Mouse (Mus musculus): ENCODE measurements around the gene Wwc2. TPM values are rescaled to one million over a fixed set of nuclear protein-coding genes. Genes with fewer than 3 reads are reported as not detected.

The Wwc2 gene
- 13.3 and 19.6 TPM in 2 replicates for total RNA-seq (2012; rRNA removed)

GRCm38 (mm10) chr8:47990911-47991820 is at the start of gene Wwc2:
TSS of gene Wwc2 (minus strand) at chr8:47990924.
- Histone ChIP-seq H3K36me3 (ENCODE audit: control insufficient read depth, insufficient read depth, low read length, poor library complexity, severe bottlenecking) (no peaks in the 10 kb centered on the region), H3K4me3 (ENCODE audit: insufficient read depth in 1 of 2, low read depth in 1 of 2, low read length in 2 of 2, poor library complexity in 1 of 2, severe bottlenecking in 1 of 2) (peak within 1 kb of the TSS; percentile 72 to 99), H3K9ac (ENCODE audit: insufficient read depth, low read depth, low read length, poor library complexity, severe bottlenecking) (peak within 1 kb of the TSS; percentile 97), H3K4me1 (ENCODE audit: control insufficient read depth in 2 of 2, insufficient read depth in 2 of 2, low read length in 2 of 2, poor library complexity in 1 of 2) (peaks cover 6 to 23% of the 10 kb centered on the region in 2 experiments), H3K9me3 (ENCODE audit: control insufficient read depth, insufficient read depth, low read depth, low read length) (no peaks in the 10 kb centered on the region), H3K27ac (ENCODE audit: insufficient read depth, low read depth, low read length, poor library complexity, severe bottlenecking) (peak within 1 kb of the TSS; percentile 89)
- in situ Hi-C loops (cut with MboI; ENCODE audit: low sequenced_read_pairs in 2 of 2, unreplicated experiment in 2 of 2), result no loop called here
- TF ChIP-seq MAFK (IDR thresholded peaks at IDR 0.05; ENCODE audit: insufficient read depth, low read depth, low read length) (no peak), ZC3H11A (IDR thresholded peaks at IDR 0.05; ENCODE audit: borderline replicate concordance, low read depth, low read length) (no peak), HCFC1 (IDR thresholded peaks at IDR 0.05; ENCODE audit: borderline replicate concordance, insufficient read depth, low read length) (no peak), ZNF384 (IDR thresholded peaks at IDR 0.05; ENCODE audit: low read depth, low read length) (no peak), CHD2 (IDR thresholded peaks at IDR 0.05; ENCODE audit: low read depth, low read length) (no peak)
- DNase-seq (ENCODE audit: low read depth, low spot score), result no peak

GRCm38 (mm10) chr8:48038261-48038934 is 47.7 kb upstream of the Wwc2 start:
- in situ Hi-C loops (cut with MboI; ENCODE audit: low sequenced_read_pairs in 2 of 2, unreplicated experiment in 2 of 2), result no loop called here
- no peak overlapping the region for H3K4me3 ChIP-seq (ENCODE audit: insufficient read depth in 1 of 2, low read depth in 1 of 2, low read length in 2 of 2, poor library complexity in 1 of 2, severe bottlenecking in 1 of 2)

GRCm38 (mm10) chr8:48032046-48032445 is 41.3 kb upstream of the Wwc2 start:
- in situ Hi-C loops (cut with MboI; ENCODE audit: low sequenced_read_pairs in 2 of 2, unreplicated experiment in 2 of 2), result no loop called here
- TF ChIP-seq HCFC1 (IDR thresholded peaks at IDR 0.05; ENCODE audit: borderline replicate concordance, insufficient read depth, low read length) (no peak), CHD2 (IDR thresholded peaks at IDR 0.05; ENCODE audit: low read depth, low read length) (no peak), ZNF384 (IDR thresholded peaks at IDR 0.05; ENCODE audit: low read depth, low read length) (no peak), ZC3H11A (IDR thresholded peaks at IDR 0.05; ENCODE audit: borderline replicate concordance, low read depth, low read length) (no peak), MAFK (IDR thresholded peaks at IDR 0.05; ENCODE audit: insufficient read depth, low read depth, low read length) (no peak)
- no peak overlapping the region for H3K4me3 ChIP-seq (ENCODE audit: insufficient read depth in 1 of 2, low read depth in 1 of 2, low read length in 2 of 2, poor library complexity in 1 of 2, severe bottlenecking in 1 of 2)
- no peak for DNase-seq (ENCODE audit: low read depth, low spot score)
- no peak overlapping the region for H3K9ac ChIP-seq (ENCODE audit: insufficient read depth, low read depth, low read length, poor library complexity, severe bottlenecking)
- H3K36me3 ChIP-seq (ENCODE audit: control insufficient read depth, insufficient read depth, low read length, poor library complexity, severe bottlenecking), result no peaks in the 10 kb centered on the region
- no peaks in the 10 kb centered on the region for H3K4me1 ChIP-seq (ENCODE audit: control insufficient read depth in 2 of 2, insufficient read depth in 2 of 2, low read length in 2 of 2, poor library complexity in 1 of 2)
- no peak overlapping the region for H3K27ac ChIP-seq (ENCODE audit: insufficient read depth, low read depth, low read length, poor library complexity, severe bottlenecking)
- no peaks in the 10 kb centered on the region for H3K9me3 ChIP-seq (ENCODE audit: control insufficient read depth, insufficient read depth, low read depth, low read length)

More at GRCm38 (mm10) chr8:48038261-48038934, 47.7 kb upstream of the Wwc2 start:
- no peak for TF ChIP-seq ZC3H11A (IDR thresholded peaks at IDR 0.05; ENCODE audit: borderline replicate concordance, low read depth, low read length)
- TF ChIP-seq CHD2 (IDR thresholded peaks at IDR 0.05; ENCODE audit: low read depth, low read length), result no peak
- TF ChIP-seq HCFC1 (IDR thresholded peaks at IDR 0.05; ENCODE audit: borderline replicate concordance, insufficient read depth, low read length), result no peak
- no peak for TF ChIP-seq MAFK (IDR thresholded peaks at IDR 0.05; ENCODE audit: insufficient read depth, low read depth, low read length)
- TF ChIP-seq ZNF384 (IDR thresholded peaks at IDR 0.05; ENCODE audit: low read depth, low read length), result no peak
- no peak overlapping the region for H3K27ac ChIP-seq (ENCODE audit: insufficient read depth, low read depth, low read length, poor library complexity, severe bottlenecking)
- no peaks in the 10 kb centered on the region for H3K9me3 ChIP-seq (ENCODE audit: control insufficient read depth, insufficient read depth, low read depth, low read length)
- no peaks in the 10 kb centered on the region for H3K36me3 ChIP-seq (ENCODE audit: control insufficient read depth, insufficient read depth, low read length, poor library complexity, severe bottlenecking)
- DNase-seq (ENCODE audit: low read depth, low spot score), result no peak
- no peaks in the 10 kb centered on the region for H3K4me1 ChIP-seq (ENCODE audit: control insufficient read depth in 2 of 2, insufficient read depth in 2 of 2, low read length in 2 of 2, poor library complexity in 1 of 2)
- no peak overlapping the region for H3K9ac ChIP-seq (ENCODE audit: insufficient read depth, low read depth, low read length, poor library complexity, severe bottlenecking)

DNA sequence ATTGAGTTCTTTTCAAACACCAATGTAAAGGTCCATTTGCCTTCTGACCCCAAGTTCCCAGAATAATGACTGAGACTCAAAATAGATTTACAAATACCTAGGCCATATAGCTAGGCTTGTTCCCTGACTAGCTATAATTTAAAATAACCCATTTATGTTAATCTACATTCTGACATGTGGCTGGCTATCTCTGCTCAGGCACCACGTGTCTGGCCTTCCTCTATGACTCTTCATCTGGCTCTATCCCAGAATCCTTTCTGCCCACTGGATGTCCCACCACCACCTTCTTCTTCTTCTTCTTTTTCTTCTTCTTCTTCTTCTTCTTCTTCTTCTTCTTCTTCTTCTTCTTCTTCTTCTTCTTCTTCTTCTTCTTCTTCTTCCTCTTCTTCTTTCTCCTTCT is 39.9 kb upstream of the Wwc2 start:
- Histone ChIP-seq H3K4me1 (ENCODE audit: control insufficient read depth in 2 of 2, insufficient read depth in 2 of 2, low read length in 2 of 2, poor library complexity in 1 of 2) (no peaks in the 10 kb centered on the region), H3K9ac (ENCODE audit: insufficient read depth, low read depth, low read length, poor library complexity, severe bottlenecking) (no peak overlapping the region), H3K4me3 (ENCODE audit: insufficient read depth in 1 of 2, low read depth in 1 of 2, low read length in 2 of 2, poor library complexity in 1 of 2, severe bottlenecking in 1 of 2) (no peak overlapping the region), H3K9me3 (ENCODE audit: control insufficient read depth, insufficient read depth, low read depth, low read length) (no peaks in the 10 kb centered on the region), H3K27ac (ENCODE audit: insufficient read depth, low read depth, low read length, poor library complexity, severe bottlenecking) (no peak overlapping the region), H3K36me3 (ENCODE audit: control insufficient read depth, insufficient read depth, low read length, poor library complexity, severe bottlenecking) (no peaks in the 10 kb centered on the region)
- TF ChIP-seq MAFK (IDR thresholded peaks at IDR 0.05; ENCODE audit: insufficient read depth, low read depth, low read length) (no peak), ZNF384 (IDR thresholded peaks at IDR 0.05; ENCODE audit: low read depth, low read length) (no peak), CHD2 (IDR thresholded peaks at IDR 0.05; ENCODE audit: low read depth, low read length) (no peak), HCFC1 (IDR thresholded peaks at IDR 0.05; ENCODE audit: borderline replicate concordance, insufficient read depth, low read length) (no peak), ZC3H11A (IDR thresholded peaks at IDR 0.05; ENCODE audit: borderline replicate concordance, low read depth, low read length) (no peak)
- in situ Hi-C loops (cut with MboI; ENCODE audit: low sequenced_read_pairs in 2 of 2, unreplicated experiment in 2 of 2), result no loop called here
- DNase-seq (ENCODE audit: low read depth, low spot score), result no peak
